Mouse (Mus musculus) cerebellum, adult 2 months (tissue): ENCODE measurements around the gene 4930432M17Rik.

ENCODE experiments used
- CTCF ChIP-seq: fragments of 200-500 bp; IDR thresholded peaks from 2 replicates; pipeline ENCODE4 v1.5.1; 2011; ENCODE audit warnings: low read depth, mild to moderate bottlenecking, control low read depth, low read length, moderate library complexity, borderline replicate concordance; ENCODE audit not compliant: insufficient read depth
- POLR2A ChIP-seq: fragments of 200-500 bp; IDR thresholded peaks from 2 replicates; pipeline ENCODE4 v1.6.1; 2011; ENCODE audit warnings: low read length, control low read depth, borderline replicate concordance; ENCODE audit not compliant: insufficient read depth

GRCm38 (mm10) chr3:121721691-121722070 lies 51.1 kb downstream of the 4930432M17Rik start:
- no peak for TF ChIP-seq CTCF
- TF ChIP-seq POLR2A: no peak
